Mouse (Mus musculus): ENCODE measurements around the gene Yif1a. TPM values are rescaled to one million over a fixed set of nuclear protein-coding genes. Genes with fewer than 3 reads are reported as not detected.

Yif1a gene
- 83.2 and 106 TPM in 2 replicates for polyA plus RNA-seq (2015; fragmentation: Nextera tagmentation; extraction: Ambion mirVana)

GRCm38 (mm10) chr19:5087884-5088728 is at the start of gene Yif1a:
TSS of gene Yif1a (plus strand) at chr19:5088538.

GRCm38 (mm10) chr19:5038709-5039156 is 49.6 kb upstream of the Yif1a start, which contains the start of the genes B4gat1 and AC124502.3:
TSS of gene B4gat1 (plus strand) at chr19:5038826.
TSS of gene AC124502.3 (plus strand) at chr19:5038891.

GRCm38 (mm10) chr19:5040862-5041523 is 47.3 kb upstream of the Yif1a start, which contains the start of gene Brms1:
TSS of gene Brms1 (plus strand) at chr19:5041354.

GRCm38 (mm10) chr19:5050047-5050905 is 38.1 kb upstream of the Yif1a start, which contains the start of gene Rin1:
TSS of gene Rin1 (plus strand) at chr19:5050481.

GRCm38 (mm10) chr19:5067867-5068569 is 20.3 kb upstream of the Yif1a start, which contains the start of gene Cd248:
TSS of gene Cd248 (plus strand) at chr19:5068078.

GRCm38 (mm10) chr19:5085145-5085863 is 3.0 kb upstream of the Yif1a start, which contains the start of gene Tmem151a:
TSS of gene Tmem151a (minus strand) at chr19:5085531.

GRCm38 (mm10) chr19:5098363-5099143 is 10.2 kb downstream of the Yif1a start, which contains the start of gene Cnih2:
TSS of gene Cnih2 (minus strand) at chr19:5098521.

GRCm38 (mm10) chr19:5106731-5107191 is 18.4 kb downstream of the Yif1a start, which contains the start of gene Rab1b:
TSS of gene Rab1b (minus strand) at chr19:5107072.

GRCm38 (mm10) chr19:5118384-5118698 is 30.0 kb downstream of the Yif1a start, which contains the start of gene Klc2:
TSS of gene Klc2 (minus strand) at chr19:5118560.

Other genes with a start within 250 kb of the Yif1a start
- 79.9 and 127 TPM in 2 replicates for gene Ccs, start 249.2 kb upstream of the Yif1a start, polyA plus RNA-seq (2015; fragmentation: Nextera tagmentation; extraction: Ambion mirVana)
- 0.08 and 0.10 TPM in 2 replicates for gene Ccdc87, start 249.2 kb upstream of the Yif1a start, polyA plus RNA-seq (2015; fragmentation: Nextera tagmentation; extraction: Ambion mirVana)
- gene Ctsf, start 233.4 kb upstream of the Yif1a start, polyA plus RNA-seq (2015; fragmentation: Nextera tagmentation; extraction: Ambion mirVana): 192 and 458 TPM in 2 replicates
- 2.4 and 3.2 TPM in 2 replicates for gene Actn3, start 210.6 kb upstream of the Yif1a start, polyA plus RNA-seq (2015; fragmentation: Nextera tagmentation; extraction: Ambion mirVana)
- gene Zdhhc24, start 209.9 kb upstream of the Yif1a start, polyA plus RNA-seq (2015; fragmentation: Nextera tagmentation; extraction: Ambion mirVana): 12.5 and 14.8 TPM in 2 replicates
- 3.5 and 4.2 TPM in 2 replicates for gene Bbs1, start 181.9 kb upstream of the Yif1a start, polyA plus RNA-seq (2015; fragmentation: Nextera tagmentation; extraction: Ambion mirVana)
- gene Dpp3, start 160.3 kb upstream of the Yif1a start, polyA plus RNA-seq (2015; fragmentation: Nextera tagmentation; extraction: Ambion mirVana): 63.8 and 106 TPM in 2 replicates
- 1.9 and 2.9 TPM in 2 replicates for gene Peli3, start 145.4 kb upstream of the Yif1a start, polyA plus RNA-seq (2015; fragmentation: Nextera tagmentation; extraction: Ambion mirVana)
- gene Mrpl11, start 126.4 kb upstream of the Yif1a start, polyA plus RNA-seq (2015; fragmentation: Nextera tagmentation; extraction: Ambion mirVana): 136 and 156 TPM in 2 replicates
- gene Npas4, start 98.2 kb upstream of the Yif1a start, polyA plus RNA-seq (2015; fragmentation: Nextera tagmentation; extraction: Ambion mirVana): 0.07 TPM in 1 of 2 replicates, not detected in the other
- 0.57 and 1.9 TPM in 2 replicates for gene Slc29a2, start 64.7 kb upstream of the Yif1a start, polyA plus RNA-seq (2015; fragmentation: Nextera tagmentation; extraction: Ambion mirVana)
- gene B4gat1, start 49.7 kb upstream of the Yif1a start, polyA plus RNA-seq (2015; fragmentation: Nextera tagmentation; extraction: Ambion mirVana): 45.2 and 51.4 TPM in 2 replicates
- gene AC124502.3, start 49.6 kb upstream of the Yif1a start, polyA plus RNA-seq (2015; fragmentation: Nextera tagmentation; extraction: Ambion mirVana): 0.20 and 1.6 TPM in 2 replicates
- 36.1 and 44.9 TPM in 2 replicates for gene Brms1, start 47.2 kb upstream of the Yif1a start, polyA plus RNA-seq (2015; fragmentation: Nextera tagmentation; extraction: Ambion mirVana)
- 1.1 and 1.5 TPM in 2 replicates for gene Rin1, start 38.1 kb upstream of the Yif1a start, polyA plus RNA-seq (2015; fragmentation: Nextera tagmentation; extraction: Ambion mirVana)
- 79.7 and 120 TPM in 2 replicates for gene Cd248, start 20.5 kb upstream of the Yif1a start, polyA plus RNA-seq (2015; fragmentation: Nextera tagmentation; extraction: Ambion mirVana)
- 6.4 and 9.5 TPM in 2 replicates for gene Tmem151a, start 3.0 kb upstream of the Yif1a start, polyA plus RNA-seq (2015; fragmentation: Nextera tagmentation; extraction: Ambion mirVana)
- gene Cnih2, start 10.0 kb downstream of the Yif1a start, polyA plus RNA-seq (2015; fragmentation: Nextera tagmentation; extraction: Ambion mirVana): 19.6 and 30.8 TPM in 2 replicates
- 213 and 238 TPM in 2 replicates for gene Rab1b, start 18.5 kb downstream of the Yif1a start, polyA plus RNA-seq (2015; fragmentation: Nextera tagmentation; extraction: Ambion mirVana)
- 14.0 and 16.2 TPM in 2 replicates for gene Klc2, start 30.0 kb downstream of the Yif1a start, polyA plus RNA-seq (2015; fragmentation: Nextera tagmentation; extraction: Ambion mirVana)
- gene Pacs1, start 184.6 kb downstream of the Yif1a start, polyA plus RNA-seq (2015; fragmentation: Nextera tagmentation; extraction: Ambion mirVana): 13.0 and 16.0 TPM in 2 replicates
- gene Sf3b2, start 206.9 kb downstream of the Yif1a start, polyA plus RNA-seq (2015; fragmentation: Nextera tagmentation; extraction: Ambion mirVana): 149 and 197 TPM in 2 replicates
- 0.55 and 1.7 TPM in 2 replicates for gene Gal3st3, start 209.8 kb downstream of the Yif1a start, polyA plus RNA-seq (2015; fragmentation: Nextera tagmentation; extraction: Ambion mirVana)
- not detected in 2 replicates for gene Catsper1, start 247.2 kb downstream of the Yif1a start, polyA plus RNA-seq (2015; fragmentation: Nextera tagmentation; extraction: Ambion mirVana)

All from adrenal gland, postnatal 0 days (tissue).